Mouse (Mus musculus) limb, embryonic 14.5 days (tissue): ENCODE measurements around the gene Gm4216. TPM values are rescaled to one million over a fixed set of nuclear protein-coding genes. Genes with fewer than 3 reads are reported as not detected.
"Not testable (repeated sequence)": the region's sequence is repeated elsewhere in the genome, so short reads cannot be mapped to it uniquely, and the experiment has no call there.

Experiments
- ATAC-seq: fragments of 200-750 bp; cut with Nextera tagmentation; 2 replicates; pipeline ENCODE4 v1.8.0; 2017; ENCODE audit warnings: low read depth, moderate number of reproducible peaks, moderate TSS enrichment; ENCODE audit not compliant: low FRiP score
- DNase-seq: peaks from one replicate; pipeline ENCODE4 v3.0.0-alpha.2; 2015; ENCODE audit warnings: low spot score
- H3K27ac ChIP-seq: fragments of 300-500 bp; sonication (generic); replicated peaks from 2 replicates; pipeline ENCODE4 v1.5.1; 2014; ENCODE audit warnings: low read depth, mild to moderate bottlenecking, low read length, moderate library complexity, mixed read lengths
- H3K27me3 ChIP-seq: fragments of 300-500 bp; sonication (generic); 2 replicates; pipeline ENCODE4 v1.6.1; 2014; ENCODE audit warnings: low read length, mixed read lengths; ENCODE audit not compliant: control insufficient read depth, insufficient read depth
- H3K36me3 ChIP-seq: fragments of 300-500 bp; sonication (generic); 2 replicates; pipeline ENCODE4 v1.6.1; 2014; ENCODE audit warnings: mild to moderate bottlenecking, low read length, moderate library complexity, mixed read lengths; ENCODE audit not compliant: control insufficient read depth, insufficient read depth
- H3K4me1 ChIP-seq: fragments of 300-500 bp; sonication (generic); 2 replicates; pipeline ENCODE4 v1.6.1; 2014; ENCODE audit warnings: antibody characterized with exemption, low read length, mixed read lengths; ENCODE audit not compliant: control insufficient read depth, insufficient read depth
- H3K4me2 ChIP-seq: fragments of 300-500 bp; sonication (generic); replicated peaks from 2 replicates; pipeline ENCODE4 v1.6.1; 2014; ENCODE audit warnings: low read depth, mild to moderate bottlenecking, low read length, moderate library complexity; ENCODE audit not compliant: severe bottlenecking
- H3K4me3 ChIP-seq: fragments of 300-500 bp; sonication (generic); replicated peaks from 2 replicates; pipeline ENCODE4 v1.5.1; 2014; ENCODE audit warnings: low read length
- H3K9ac ChIP-seq: fragments of 300-500 bp; sonication (generic); 2 replicates; pipeline ENCODE4 v1.6.1; 2014; ENCODE audit warnings: mild to moderate bottlenecking, low read depth, low read length, moderate library complexity; ENCODE audit not compliant: severe bottlenecking
- H3K9me3 ChIP-seq: fragments of 300-500 bp; sonication (generic); 2 replicates; pipeline ENCODE4 v1.6.1; 2016; ENCODE audit warnings: low read length; ENCODE audit not compliant: control insufficient read depth
- WGBS: fragments of 180-500 bp; shearing (Covaris S2); extraction: QIAGEN DNeasy Blood & Tissue Kit; methylation state at CpG from one replicate; pipeline ENCODE4 v1.1.7; 2014; 5-methylcytosine and 5-hydroxymethylcytosine counted together
- polyA plus RNA-seq, 2 experiments: library from polyadenylated mRNA; depleted of rRNA in 1 of 2; stranded (reverse) in 1 of 2; unstranded in 1 of 2; fragments of >200 nt; fragmentation: Nextera tagmentation in 1 of 2; extraction: Ambion mirVana in 1 of 2; gene quantifications; 2 replicates each; pipeline versions ENCODE4 v1.2.1 to v1.2.3; 2012 to 2014

Gm4216 gene
- polyA plus RNA-seq (2012; rRNA removed) (not detected in 2 replicates), polyA plus RNA-seq (2014; fragmentation: Nextera tagmentation; extraction: Ambion mirVana) (not detected in 2 replicates)

DNA sequence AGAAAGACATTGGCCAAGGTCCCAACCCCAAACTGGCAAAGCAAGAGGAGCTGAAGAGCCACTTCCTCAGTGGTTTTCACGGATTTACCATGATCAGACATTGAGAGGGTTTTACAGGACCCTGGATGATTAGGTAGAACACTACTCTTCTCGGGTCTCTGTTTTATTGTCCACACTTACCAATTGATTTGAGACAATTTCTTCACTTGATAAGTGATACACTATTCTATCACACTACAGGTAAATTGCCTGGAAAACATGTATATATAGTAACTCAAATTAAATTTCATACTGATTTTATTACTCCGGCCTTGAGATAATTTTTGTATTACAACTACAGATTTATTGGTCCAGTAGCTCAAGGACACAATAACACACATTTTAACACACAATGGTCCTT is at the start of gene Gm4216:
Gm4216 (minus strand) TSS at position 101 of the 400 bp plus-strand sequence.
- not testable (repeated sequence) for H3K4me3 ChIP-seq, H3K27ac ChIP-seq, H3K36me3 ChIP-seq, H3K9ac ChIP-seq, H3K4me2 ChIP-seq, ATAC-seq, DNase-seq, H3K27me3 ChIP-seq, H3K9me3 ChIP-seq, H3K4me1 ChIP-seq
- WGBS, result no CpG with 5 or more reads among the region's 3 CpGs

DNA sequence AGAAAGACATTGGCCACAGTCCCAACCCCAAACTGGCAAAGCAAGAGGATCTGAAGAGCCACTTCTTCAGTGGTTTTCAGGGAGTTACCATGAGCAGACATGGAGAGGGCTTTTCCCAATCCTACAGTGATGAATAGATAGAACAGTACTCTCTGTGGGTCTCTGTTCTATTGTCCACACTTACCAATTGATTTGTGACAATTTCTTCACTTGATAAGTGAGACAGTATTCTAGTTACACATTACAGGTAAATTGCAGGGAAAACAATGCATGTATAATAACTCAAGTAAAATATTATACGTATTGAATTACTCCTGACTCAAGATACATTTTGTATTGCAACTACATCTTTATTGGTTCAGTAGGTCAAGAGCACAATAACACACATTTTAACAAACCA is 47.6 kb upstream of the Gm4216 start, which contains the start of gene Gm8720:
Gm8720 (minus strand) TSS at position 101 of the 400 bp plus-strand sequence.
- not testable (repeated sequence) for H3K27me3 ChIP-seq, H3K9me3 ChIP-seq, H3K9ac ChIP-seq, ATAC-seq, H3K4me3 ChIP-seq, H3K4me1 ChIP-seq, H3K36me3 ChIP-seq, DNase-seq, H3K4me2 ChIP-seq, H3K27ac ChIP-seq
- WGBS, result no CpG with 5 or more reads among the region's 1 CpGs

GRCm38 (mm10) chr7:23055240-23055639 is 35.5 kb upstream of the Gm4216 start, which contains the start of gene Vmn1r163:
Gene Vmn1r163, plus strand, starts transcription at chr7:23055540.
- not testable (repeated sequence) for H3K36me3 ChIP-seq, H3K4me2 ChIP-seq, ATAC-seq, H3K9ac ChIP-seq, H3K4me1 ChIP-seq, H3K4me3 ChIP-seq, H3K27ac ChIP-seq, H3K9me3 ChIP-seq, H3K27me3 ChIP-seq, DNase-seq
- no CpG with 5 or more reads among the region's 1 CpGs for WGBS

DNA sequence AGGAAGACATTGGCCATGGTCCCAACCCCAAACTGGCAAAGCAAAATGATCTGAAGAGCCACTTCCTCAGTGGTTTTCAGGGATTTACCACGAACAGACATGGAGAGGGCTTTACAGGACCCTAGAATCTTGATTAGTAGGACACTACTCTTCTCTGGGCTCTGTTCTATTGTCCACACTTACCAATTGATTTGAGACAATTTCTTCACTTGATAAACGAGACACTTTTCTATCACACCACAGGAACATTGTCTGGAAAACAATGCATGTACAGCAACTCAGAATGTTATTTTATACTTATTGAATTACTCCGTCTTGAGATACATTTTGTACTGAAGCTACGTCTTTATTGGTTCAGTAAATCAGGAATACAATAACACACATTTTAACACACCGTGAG is 35.1 kb downstream of the Gm4216 start, which contains the start of gene Gm4214:
Gm4214 (minus strand) TSS at position 101 of the 400 bp plus-strand sequence.
- not testable (repeated sequence) for H3K4me1 ChIP-seq, ATAC-seq, H3K27me3 ChIP-seq, H3K9ac ChIP-seq, H3K4me2 ChIP-seq, H3K9me3 ChIP-seq, DNase-seq, H3K27ac ChIP-seq, H3K36me3 ChIP-seq, H3K4me3 ChIP-seq
- WGBS, result no CpG with 5 or more reads among the region's 5 CpGs

Other genes with a start within 250 kb of the Gm4216 start
- not detected in 2 replicates for gene Vmn1r158, start 229.1 kb downstream of the Gm4216 start, polyA plus RNA-seq (2012; rRNA removed)
- not detected in 2 replicates for gene Vmn1r158, start 229.1 kb downstream of the Gm4216 start, polyA plus RNA-seq (2014; fragmentation: Nextera tagmentation; extraction: Ambion mirVana)
- gene Vmn1r159, start 176.3 kb downstream of the Gm4216 start, polyA plus RNA-seq (2012; rRNA removed), result not detected in 2 replicates
- gene Vmn1r159, start 176.3 kb downstream of the Gm4216 start, polyA plus RNA-seq (2014; fragmentation: Nextera tagmentation; extraction: Ambion mirVana), result not detected in 2 replicates
- not detected in 2 replicates for gene Vmn1r160, start 148.7 kb downstream of the Gm4216 start, polyA plus RNA-seq (2012; rRNA removed)
- gene Vmn1r160, start 148.7 kb downstream of the Gm4216 start, polyA plus RNA-seq (2014; fragmentation: Nextera tagmentation; extraction: Ambion mirVana), result not detected in 2 replicates
- gene Gm4214, start 35.2 kb downstream of the Gm4216 start, polyA plus RNA-seq (2012; rRNA removed), result not detected in 2 replicates
- not detected in 2 replicates for gene Gm4214, start 35.2 kb downstream of the Gm4216 start, polyA plus RNA-seq (2014; fragmentation: Nextera tagmentation; extraction: Ambion mirVana)
- not detected in 2 replicates for gene Vmn1r163, start 35.6 kb upstream of the Gm4216 start, polyA plus RNA-seq (2012; rRNA removed)
- not detected in 2 replicates for gene Vmn1r163, start 35.6 kb upstream of the Gm4216 start, polyA plus RNA-seq (2014; fragmentation: Nextera tagmentation; extraction: Ambion mirVana)
- not detected in 2 replicates for gene Gm8720, start 47.5 kb upstream of the Gm4216 start, polyA plus RNA-seq (2012; rRNA removed)
- gene Gm8720, start 47.5 kb upstream of the Gm4216 start, polyA plus RNA-seq (2014; fragmentation: Nextera tagmentation; extraction: Ambion mirVana), result not detected in 2 replicates
- gene Gm10662, start 124.6 kb upstream of the Gm4216 start, polyA plus RNA-seq (2012; rRNA removed), result not detected in 2 replicates
- not detected in 2 replicates for gene Gm10662, start 124.6 kb upstream of the Gm4216 start, polyA plus RNA-seq (2014; fragmentation: Nextera tagmentation; extraction: Ambion mirVana)
- not detected in 2 replicates for gene Vmn1r165, start 197.4 kb upstream of the Gm4216 start, polyA plus RNA-seq (2012; rRNA removed)
- not detected in 2 replicates for gene Vmn1r165, start 197.4 kb upstream of the Gm4216 start, polyA plus RNA-seq (2014; fragmentation: Nextera tagmentation; extraction: Ambion mirVana)
- not detected in 2 replicates for gene Vmn1r166, start 231.8 kb upstream of the Gm4216 start, polyA plus RNA-seq (2012; rRNA removed)
- not detected in 2 replicates for gene Vmn1r166, start 231.8 kb upstream of the Gm4216 start, polyA plus RNA-seq (2014; fragmentation: Nextera tagmentation; extraction: Ambion mirVana)